Mouse (Mus musculus) gastrocnemius, postnatal 14 days (tissue): ENCODE results near the gene Gpn1. TPM values are rescaled to one million over a fixed set of nuclear protein-coding genes. Genes with fewer than 3 reads are reported as not detected.
A peak's percentile ranks its signal among the peaks of the same experiment; 100 is the strongest.
"Not testable (repeated sequence)": the region's sequence is repeated elsewhere in the genome, so short reads cannot be mapped to it uniquely, and the experiment has no call there.

Experiments used
- DNase-seq: peaks from one replicate; pipeline ENCODE4 v3.0.0; 2021; ENCODE audit warnings: mixed read lengths
- intact Hi-C: fragments of 180-260 bp; cut with DNase I; formaldehyde crosslinking; loops from one replicate; pipeline ENCODE4 v1.15.1; 2025; ENCODE audit warnings: low total_unique reads
- long read RNA-seq, 2 experiments: library from polyadenylated mRNA; stranded (forward); transcript quantifications; one replicate each; pipeline ENCODE4 v2.0.0; 2021
- total RNA-seq, 2 experiments: library from RNA; stranded (reverse); gene quantifications; 2 replicates each; pipeline ENCODE4 v1.2.3; 2021

Gene Gpn1
- 10 to 100 TPM; 17.1 to 18.3 TPM for total RNA-seq
- long read RNA-seq, experiment 1, transcript Gpn1-201 (14 exons, 3,144 nt) = major isoform, 47 of 58 reads
- long read RNA-seq, experiment 1, partial matches to known transcripts = 1 of 58 reads
- long read RNA-seq, experiment 1, other reads (novel, unspliced or antisense) = 10 of 58 reads
- long read RNA-seq, experiment 2, transcript Gpn1-201 (14 exons, 3,144 nt) = major isoform, 39 of 45 reads
- long read RNA-seq, experiment 2, partial matches to known transcripts = 0 of 45 reads
- long read RNA-seq, experiment 2, other reads (novel, unspliced or antisense) = 6 of 45 reads

DNA sequence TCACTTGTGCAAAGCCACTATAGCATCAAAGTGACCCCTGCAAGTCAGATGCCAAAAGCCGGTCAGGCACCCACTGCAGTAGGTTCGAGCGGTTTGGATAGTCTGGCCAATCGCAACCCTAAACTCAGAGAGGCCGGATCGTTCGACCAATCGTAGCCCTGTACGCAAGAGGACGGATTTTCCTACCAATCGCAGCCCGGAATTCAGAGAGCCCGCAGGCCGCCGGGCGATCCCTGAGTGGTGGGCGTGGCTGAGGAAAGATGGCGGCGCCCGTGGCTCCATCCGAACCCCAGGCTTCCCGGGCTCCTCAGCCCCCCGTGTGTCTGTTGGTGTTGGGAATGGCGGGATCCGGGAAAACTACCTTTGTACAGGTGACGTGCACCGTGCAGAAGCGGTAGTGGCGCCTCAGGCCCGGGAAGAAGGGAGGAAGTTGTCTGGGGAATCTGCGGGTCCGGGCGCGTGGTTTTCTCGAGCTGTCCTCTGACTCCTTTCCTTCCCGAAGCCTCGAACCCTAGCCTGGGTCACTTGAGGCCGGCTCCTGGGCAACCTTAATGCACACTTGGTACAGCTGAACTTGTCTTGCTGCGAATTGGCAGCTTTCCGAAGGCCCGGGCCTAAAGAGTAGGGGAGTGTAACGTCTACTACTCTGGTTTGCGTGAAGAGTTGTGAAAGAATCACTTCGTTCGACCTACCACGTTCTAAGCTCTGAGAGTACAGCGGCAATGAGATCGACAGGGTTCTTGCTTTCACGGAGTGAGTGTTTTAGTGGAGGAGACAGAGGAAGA is at the start of gene Gpn1:
TSS of gene Gpn1 (plus strand) at position 229 of the 785 bp plus-strand sequence.
- DNase-seq = peak; percentile 88
- intact Hi-C loops = no loop called here

DNA sequence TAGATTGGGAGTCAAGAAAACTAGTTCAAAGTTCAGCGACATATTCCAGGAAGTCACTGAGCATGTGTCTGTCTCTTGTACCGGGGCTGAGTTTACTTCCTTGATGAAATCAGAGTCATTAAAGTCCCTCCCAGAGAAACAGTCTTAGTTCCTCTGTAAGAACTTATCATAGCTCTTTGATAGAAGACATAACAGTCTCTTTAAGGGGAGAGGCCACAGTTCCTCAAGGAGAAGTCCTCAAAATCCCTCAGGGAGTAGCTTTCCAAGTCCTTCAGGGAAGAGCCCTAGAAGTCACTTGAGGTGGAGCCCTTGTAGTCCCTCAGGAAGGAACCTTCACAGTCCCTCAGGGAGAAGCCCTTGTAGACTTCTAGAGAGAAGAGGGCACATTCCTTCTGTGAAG is 43.2 kb upstream of the Gpn1 start:
- DNase-seq = no peak
- intact Hi-C loops = no loop called here

DNA sequence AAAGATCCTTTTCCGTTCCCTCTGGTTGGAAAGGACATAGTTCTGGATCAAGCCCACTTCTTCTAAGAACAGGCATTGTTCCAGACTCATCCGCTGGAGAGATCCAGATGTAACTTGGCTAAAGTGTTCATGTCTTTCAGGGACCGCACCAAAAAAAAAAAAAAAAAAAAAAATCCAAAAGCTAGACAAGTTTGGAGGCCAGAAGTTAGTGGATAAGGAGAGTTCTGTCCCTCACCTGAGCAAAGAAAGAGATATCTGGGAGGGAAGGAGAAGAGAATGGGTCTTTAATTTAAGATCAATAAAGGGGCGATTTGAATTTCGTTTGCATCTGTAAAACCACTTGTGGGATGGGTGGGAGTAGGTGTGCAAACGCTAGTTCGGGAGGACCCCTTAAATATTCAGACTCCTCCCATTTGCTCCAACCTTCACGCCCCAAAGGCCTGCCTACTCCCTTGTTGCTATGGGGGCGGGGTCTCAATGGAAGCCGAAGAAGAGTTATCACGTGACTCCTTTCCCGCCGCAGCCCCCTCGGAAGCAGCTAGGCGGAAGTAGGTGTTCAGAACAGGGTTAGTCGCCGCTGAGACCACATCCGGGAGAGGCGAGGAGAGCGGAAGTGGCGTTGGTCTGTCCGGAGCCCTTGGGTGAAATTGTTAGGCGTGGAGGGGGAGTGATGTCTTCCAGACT is 42.5 kb upstream of the Gpn1 start, which contains the start of gene Zfp512:
TSS of gene Zfp512 (plus strand) at position 554 of the 684 bp plus-strand sequence.
- peak; percentile 94 for DNase-seq
- intact Hi-C loops = no loop called here

DNA sequence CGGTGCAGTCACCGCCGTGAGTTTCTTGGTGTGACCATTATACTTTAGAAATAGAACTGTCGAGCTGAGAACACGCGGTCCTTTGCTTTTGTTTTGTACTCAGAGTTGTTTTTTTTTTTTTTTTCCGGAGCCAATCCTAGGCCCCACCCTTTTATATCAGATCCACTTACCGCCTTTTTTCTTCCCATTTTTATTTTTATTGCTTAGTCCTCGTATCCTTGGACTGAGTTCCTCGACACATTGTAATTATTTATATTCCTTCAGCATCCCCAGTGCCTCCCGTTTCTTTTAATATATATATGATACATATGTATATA is 42.0 kb upstream of the Gpn1 start:
- intact Hi-C loops = no loop called here

DNA sequence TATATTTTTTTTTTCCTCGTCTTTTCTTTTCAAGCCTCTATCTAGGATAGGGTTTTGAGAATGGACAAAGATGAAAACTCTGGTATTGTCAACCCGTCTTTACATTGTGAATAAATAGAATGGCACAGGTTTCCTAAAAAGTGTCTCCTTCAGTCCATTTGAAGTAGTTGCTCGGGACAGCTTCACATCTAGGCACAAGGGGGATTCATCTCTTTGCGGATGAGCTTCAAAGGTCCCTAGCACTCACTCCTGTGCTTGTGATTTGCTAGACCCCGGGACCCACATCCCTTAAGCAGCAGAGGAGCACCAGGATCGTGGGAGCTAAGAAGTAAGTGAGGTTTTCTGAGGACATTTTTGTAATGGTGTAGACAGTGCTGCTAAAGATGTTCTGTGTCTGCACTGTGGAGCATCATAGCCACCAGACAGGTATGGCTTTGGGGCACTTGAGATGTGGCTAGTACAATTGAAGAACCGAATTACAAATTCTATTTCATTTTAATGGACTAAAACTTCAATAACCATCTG is 41.6 kb upstream of the Gpn1 start:
- DNase-seq = no peak
- intact Hi-C loops = no loop called here

More for the DNA sequence above, 42.0 kb upstream of the Gpn1 start:
- DNase-seq = no peak

DNA sequence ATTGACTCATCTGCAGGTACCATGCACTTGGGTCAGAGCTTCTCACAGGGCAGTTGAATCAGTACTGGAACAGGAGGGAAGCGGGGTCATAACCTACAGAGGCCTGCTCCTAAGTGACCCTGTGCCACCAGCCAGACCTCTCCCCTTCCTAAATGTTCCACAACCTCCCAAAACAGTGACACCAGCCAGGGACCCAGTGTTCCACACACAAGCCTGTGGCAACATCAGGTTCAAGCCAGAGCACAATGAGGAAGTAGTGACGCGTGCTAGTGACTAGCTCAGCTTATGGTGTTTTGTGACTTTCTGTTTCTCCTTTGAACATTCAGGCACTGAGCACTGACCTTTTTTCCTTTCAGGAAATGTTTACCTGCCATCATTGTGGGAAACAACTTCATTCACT is 26.7 kb upstream of the Gpn1 start:
- intact Hi-C loops = no loop called here
- no peak for DNase-seq

DNA sequence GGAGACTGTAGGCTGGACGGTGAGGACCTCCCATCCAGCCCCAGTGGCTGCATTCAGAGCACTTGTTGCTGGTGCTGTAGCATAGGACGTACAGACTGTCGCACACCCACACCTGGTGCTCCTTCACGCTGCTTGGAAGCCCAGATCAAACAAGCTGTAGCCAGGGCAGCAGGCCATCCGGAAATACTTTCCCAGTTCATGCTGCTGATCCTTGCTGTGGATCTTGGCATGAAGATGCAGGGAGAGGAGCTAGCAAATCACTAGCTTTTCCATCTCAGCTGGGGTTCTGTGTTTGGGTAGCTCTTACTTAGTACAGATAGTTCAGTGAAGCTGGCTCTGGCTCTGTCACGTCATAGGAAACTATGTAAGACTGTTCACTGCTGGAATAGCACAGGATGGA is 24.8 kb upstream of the Gpn1 start:
- intact Hi-C loops = no loop called here
- no peak for DNase-seq

DNA sequence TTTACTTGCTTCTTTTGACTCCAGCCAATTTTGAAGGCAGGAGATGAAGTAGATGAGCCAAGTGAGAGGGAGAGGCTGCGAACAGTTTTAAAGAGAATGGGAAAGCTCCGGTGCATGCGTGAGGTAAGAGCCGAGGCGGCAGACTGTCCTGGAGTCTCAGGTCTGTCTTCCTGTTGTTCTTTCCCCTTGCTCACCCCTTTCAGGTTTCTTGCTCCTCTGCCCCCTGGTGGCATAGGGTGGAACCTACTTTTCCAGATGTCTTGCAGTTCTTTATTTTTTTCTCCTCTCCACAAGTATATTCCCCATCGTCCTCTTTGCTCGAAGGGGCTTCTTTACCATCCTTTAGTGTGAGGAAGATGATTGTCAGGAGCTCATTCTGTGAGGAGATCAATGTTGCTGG is 24.2 kb upstream of the Gpn1 start:
- intact Hi-C loops = no loop called here
- DNase-seq = peak; percentile 53

DNA sequence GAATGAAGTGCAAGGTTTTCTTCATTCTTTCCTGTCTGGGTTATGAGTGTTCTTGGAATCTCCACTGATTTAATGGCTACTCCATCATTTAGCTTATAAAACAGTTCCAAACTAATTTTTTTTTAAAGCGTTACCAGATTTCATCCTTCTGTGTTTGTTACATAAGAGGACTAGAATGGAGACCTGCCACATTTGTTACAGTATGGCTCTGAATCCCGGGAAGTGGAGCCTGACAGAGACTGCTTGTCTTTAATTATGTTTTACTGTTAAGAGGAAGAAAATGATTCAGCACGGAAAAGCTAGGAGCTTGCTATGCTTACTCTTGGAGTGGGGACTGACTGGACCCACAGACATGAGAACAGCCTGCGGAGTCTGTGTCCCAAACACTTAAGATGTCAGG is 14.0 kb upstream of the Gpn1 start:
- intact Hi-C loops = no loop called here
- no peak for DNase-seq

DNA sequence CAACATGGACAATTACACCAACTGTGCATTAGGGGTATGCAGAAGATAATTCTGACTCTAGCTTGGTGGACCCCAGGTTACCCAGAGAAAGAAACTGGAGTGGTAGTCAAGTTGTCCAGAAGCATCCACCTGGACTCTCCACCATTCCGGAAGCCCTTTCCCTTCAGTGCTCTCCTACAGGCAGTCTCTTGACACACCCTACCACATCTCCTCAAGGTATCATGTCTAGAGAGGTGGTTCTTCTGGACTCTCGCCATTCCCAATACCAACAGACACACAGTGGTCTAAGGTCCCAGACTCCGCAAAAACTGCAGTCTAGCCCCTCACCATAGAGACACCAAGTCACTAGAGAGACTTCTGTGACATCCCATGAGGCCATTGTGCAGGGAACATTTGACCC is 9.1 kb upstream of the Gpn1 start, which contains the start of gene 4930548H24Rik:
TSS of gene 4930548H24Rik (plus strand) at position 301 of the 400 bp plus-strand sequence.
- intact Hi-C loops = no loop called here

DNA sequence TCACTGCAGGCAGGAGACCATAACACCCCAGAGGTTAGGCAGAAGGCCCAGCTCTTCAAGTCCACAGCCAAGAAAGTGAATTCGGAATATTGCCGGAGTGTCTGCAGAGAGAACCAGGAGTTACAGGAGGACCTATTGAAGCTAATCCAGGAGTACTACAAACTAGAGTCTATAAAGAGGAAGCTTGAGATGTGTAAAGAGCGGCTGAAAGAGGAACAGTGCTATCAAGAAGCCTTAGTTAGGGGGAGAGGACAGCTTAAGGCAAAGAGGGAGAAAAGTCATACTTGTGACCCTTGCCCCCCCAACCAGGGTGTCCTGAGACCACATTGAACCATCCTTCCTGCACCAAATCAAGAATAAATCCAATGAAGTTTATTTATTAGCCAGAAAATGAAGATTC is 6.7 kb upstream of the Gpn1 start:
- DNase-seq = no peak
- intact Hi-C loops = no loop called here

More for the DNA sequence above, 9.1 kb upstream of the Gpn1 start, which contains the start of gene 4930548H24Rik:
- no peak for DNase-seq

DNA sequence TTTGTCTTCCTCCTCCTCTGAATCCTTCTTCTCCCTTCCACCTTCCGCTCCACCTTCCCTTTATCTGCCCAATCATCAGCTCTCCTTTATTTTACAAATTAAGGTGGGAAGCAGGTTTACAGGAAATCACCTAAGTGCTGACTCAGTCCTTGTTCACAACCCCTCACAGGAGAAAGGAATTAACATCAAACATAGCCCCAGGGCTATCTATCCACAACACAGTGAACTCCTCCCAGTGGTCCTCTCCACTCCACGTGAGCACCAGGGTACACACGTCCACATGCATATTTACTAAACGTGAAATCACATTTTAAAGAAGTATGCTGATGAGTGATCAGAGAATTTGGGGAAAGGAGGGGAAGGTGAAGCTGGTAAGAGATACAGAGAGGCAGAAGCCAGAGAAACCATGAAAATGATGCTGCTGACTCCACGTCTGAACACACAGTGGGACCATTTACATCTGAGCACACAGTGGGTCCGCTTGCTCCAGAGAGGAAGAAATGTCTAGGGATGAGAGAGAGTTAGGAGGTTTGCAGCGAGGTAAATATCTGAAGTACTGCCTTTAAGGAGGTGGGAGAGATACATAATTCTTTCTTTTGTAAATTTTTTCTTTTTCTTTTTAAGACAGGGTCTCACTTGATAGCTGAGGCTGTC is 5.3 kb upstream of the Gpn1 start:
- no peak for DNase-seq
- intact Hi-C loops = no loop called here

DNA sequence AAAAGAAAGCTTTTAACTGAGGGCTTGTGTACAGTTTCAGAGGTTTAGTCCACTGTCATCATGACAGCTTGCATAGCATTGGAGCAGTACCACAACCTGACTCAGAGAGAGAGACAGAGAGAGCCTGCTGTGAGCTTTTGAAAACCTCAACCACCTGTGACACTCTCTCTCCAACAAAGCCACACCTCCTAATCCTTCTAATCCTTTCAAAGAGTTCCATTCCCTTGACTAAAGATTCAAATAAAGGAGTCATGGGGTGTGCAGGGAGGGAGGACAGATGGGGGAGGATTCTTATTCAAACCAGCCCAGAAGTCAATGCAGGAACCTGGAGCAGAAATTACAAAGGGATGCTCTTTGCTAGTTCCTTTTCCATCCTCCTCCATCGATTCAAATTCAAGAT is 2.5 kb upstream of the Gpn1 start:
- intact Hi-C loops = no loop called here
- no peak for DNase-seq

DNA sequence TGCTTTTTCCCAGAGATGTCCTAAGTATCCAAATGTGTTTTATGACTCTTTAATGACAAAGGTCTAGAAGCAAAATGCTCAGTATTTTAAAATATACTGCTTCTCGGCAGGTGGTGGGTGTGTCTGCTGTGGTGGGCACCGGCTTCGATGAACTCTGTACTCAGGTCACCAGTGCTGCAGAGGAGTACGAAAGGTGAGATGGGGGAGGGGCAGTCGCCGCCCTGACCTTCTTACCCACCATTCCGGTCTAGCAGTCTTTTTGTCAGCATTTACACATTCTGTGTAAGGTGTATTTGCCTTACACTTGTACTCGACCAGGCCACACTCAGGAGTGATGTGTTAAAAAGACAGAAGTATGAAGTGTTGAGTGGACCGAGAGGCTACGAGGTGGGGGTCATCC is 10.3 kb downstream of the Gpn1 start:
- no peak for DNase-seq
- intact Hi-C loops = no loop called here

DNA sequence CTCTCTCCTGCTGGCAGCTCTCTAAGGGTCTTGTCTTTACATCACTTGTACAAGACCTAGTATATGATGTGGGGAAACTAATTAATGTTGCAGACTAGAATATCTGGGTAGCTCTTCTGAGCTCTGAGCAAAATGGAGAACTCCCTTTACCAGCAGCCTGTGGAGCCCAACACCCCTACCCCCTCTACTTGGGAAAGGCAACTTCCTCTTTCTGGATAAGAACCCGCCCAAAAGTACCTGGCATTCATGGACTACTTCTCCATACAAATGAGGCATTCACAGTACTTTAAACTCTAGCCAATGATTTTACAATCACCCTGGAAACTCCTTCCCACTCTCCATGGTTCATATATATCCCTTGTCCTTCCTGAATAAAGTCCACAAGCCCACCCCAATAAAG is 17.9 kb downstream of the Gpn1 start:
- intact Hi-C loops = no loop called here
- DNase-seq = no peak

DNA sequence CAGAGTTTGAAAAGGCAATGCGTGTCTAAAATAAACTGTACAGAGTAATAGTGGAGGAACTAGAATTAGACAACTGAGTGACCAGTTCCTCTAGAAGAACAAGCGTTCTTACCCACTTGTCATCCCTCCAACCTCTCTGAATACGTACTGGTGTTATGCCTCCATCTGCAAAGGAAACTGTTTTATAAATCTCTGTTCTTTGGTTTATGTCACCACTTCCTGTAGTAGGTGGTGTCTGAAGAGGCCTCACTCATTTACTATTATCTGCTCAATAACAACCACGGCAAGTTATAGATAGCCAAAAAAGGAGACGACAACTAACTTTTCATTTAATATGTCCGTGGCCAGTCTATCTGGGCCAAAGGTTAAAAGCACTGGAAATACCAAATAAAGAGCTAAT is 26.0 kb downstream of the Gpn1 start:
- intact Hi-C loops = no loop called here
- DNase-seq = no peak

DNA sequence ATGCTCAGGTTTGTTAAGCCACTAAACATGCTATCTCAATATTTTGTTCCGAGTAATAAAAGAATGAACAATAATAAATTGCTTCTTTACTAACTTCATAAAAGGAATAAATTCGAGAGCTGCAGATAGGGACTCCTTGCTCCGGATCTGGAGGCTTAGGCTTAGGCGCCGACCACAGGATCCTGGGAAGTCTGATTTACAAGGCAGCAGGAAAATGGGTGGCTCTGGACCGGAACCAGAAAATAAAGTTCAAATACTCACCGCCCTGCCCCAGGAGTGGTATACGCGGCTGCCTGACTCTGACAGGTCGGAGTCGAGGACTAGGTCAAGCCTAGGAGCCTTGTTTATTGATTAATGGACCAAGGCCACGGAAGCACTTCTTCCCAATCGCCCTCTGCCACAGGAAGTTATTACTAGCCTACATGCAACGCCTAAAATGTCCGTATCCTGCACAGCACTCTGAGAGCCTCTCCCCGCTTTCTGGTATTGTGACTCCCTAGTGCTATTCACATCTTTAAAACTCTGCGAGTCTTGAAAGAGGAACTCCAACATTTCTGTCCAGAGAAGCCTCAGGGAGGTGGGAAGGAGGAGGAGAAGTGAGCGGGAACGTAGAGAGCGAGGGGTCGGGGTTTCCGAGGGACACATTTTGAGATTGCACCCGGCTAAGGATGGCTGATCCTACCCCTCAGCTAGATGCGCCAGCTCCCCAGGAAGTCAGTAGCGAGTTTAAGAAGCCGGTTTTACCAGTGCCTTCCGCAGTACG is 32.0 kb downstream of the Gpn1 start, which contains the start of gene Slc4a1ap:
TSS of gene Slc4a1ap (plus strand) at position 642 of the 763 bp plus-strand sequence.
- peak; percentile 67 for DNase-seq

DNA sequence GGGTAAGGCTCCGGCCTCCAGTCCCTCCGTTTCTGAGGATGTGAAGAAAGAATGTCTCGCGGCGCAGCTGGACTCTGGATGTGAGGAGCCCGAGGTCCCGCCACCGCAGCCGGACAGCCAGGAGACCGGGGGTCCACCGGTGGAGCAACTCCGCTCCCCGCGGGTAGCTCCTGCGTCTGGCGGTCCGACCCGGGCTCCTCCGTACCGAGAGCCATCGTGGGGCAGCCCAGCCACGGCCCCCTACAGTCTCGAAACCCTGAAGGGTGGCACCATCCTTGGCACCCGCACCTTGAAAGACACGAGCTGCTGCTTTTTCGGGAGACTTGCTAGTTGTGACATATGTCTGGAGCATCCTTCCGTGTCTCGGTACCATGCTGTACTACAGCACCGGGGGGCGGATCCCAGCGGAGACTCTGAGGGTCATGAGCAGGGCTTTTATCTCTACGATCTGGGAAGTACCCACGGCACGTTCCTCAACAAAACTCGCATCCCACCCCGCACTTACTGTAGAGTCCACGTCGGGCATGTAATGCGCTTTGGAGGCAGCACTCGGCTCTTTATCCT is 32.7 kb downstream of the Gpn1 start:
- intact Hi-C loops = no loop called here
- DNase-seq = peak; percentile 15

More for the DNA sequence above, 32.0 kb downstream of the Gpn1 start, which contains the start of gene Slc4a1ap:
- intact Hi-C loops = no loop called here

DNA sequence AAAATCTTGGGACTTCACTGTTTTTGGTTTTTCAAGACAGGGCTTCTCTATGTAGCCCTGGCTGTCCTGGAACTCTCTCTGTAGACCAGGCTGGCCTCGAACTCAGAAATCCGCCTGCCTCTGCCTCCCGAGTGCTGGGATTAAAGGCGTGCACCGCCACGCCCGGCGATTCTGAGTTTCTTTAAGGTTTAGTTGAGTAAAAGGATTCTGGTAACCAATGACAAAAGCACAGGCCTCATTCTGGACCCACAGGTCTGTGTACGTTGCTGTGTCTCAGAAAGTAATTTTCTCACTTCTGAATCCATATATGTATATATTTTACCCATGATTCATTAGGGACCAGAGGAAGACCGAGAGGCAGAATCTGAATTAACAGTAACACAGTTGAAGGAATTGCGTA is 33.2 kb downstream of the Gpn1 start, which contains the start of gene Supt7l:
TSS of gene Supt7l (minus strand) at position 101 of the 400 bp plus-strand sequence.
- intact Hi-C loops, DNase-seq: not testable (repeated sequence)
